Mouse (Mus musculus): ENCODE measurements around the gene Spns3. TPM values are rescaled to one million over a fixed set of nuclear protein-coding genes. Genes with fewer than 3 reads are reported as not detected.
"Not testable (repeated sequence)": the region's sequence is repeated elsewhere in the genome, so short reads cannot be mapped to it uniquely, and the experiment has no call there.

The Spns3 gene
- total RNA-seq, 2 experiments from 2014 or later: 4.3 to 4.7 TPM

GRCm38 (mm10) chr11:72560661-72561060, 10.4 kb upstream of the Spns3 start:
- no peak for ATAC-seq (ENCODE audit: poor library complexity, severe bottlenecking)

GRCm38 (mm10) chr11:72558155-72558554, 7.8 kb upstream of the Spns3 start:
- no peak for ATAC-seq (ENCODE audit: poor library complexity, severe bottlenecking)

GRCm38 (mm10) chr11:72556953-72557352, 6.6 kb upstream of the Spns3 start:
- ATAC-seq (ENCODE audit: poor library complexity, severe bottlenecking): no peak

GRCm38 (mm10) chr11:72556470-72556869, 6.2 kb upstream of the Spns3 start:
- ATAC-seq (ENCODE audit: poor library complexity, severe bottlenecking): no peak

- no peak for ATAC-seq (ENCODE audit: poor library complexity, severe bottlenecking)
These were observed 1.3 kb upstream of the Spns3 start for GRCm38 (mm10) chr11:72551531-72552105.

GRCm38 (mm10) chr11:72547181-72547580, 3.1 kb downstream of the Spns3 start:
- ATAC-seq (ENCODE audit: poor library complexity, severe bottlenecking): peak; percentile 55

- no peak for ATAC-seq (ENCODE audit: poor library complexity, severe bottlenecking)
These were observed 5.6 kb downstream of the Spns3 start for GRCm38 (mm10) chr11:72544716-72545115.

- ATAC-seq (ENCODE audit: poor library complexity, severe bottlenecking): not testable (repeated sequence)
These were observed 6.6 kb downstream of the Spns3 start for GRCm38 (mm10) chr11:72543692-72544091.

GRCm38 (mm10) chr11:72542586-72542985, 7.7 kb downstream of the Spns3 start:
- no peak for ATAC-seq (ENCODE audit: poor library complexity, severe bottlenecking)

GRCm38 (mm10) chr11:72541928-72542327, 8.4 kb downstream of the Spns3 start:
- no peak for ATAC-seq (ENCODE audit: poor library complexity, severe bottlenecking)

- ATAC-seq (ENCODE audit: poor library complexity, severe bottlenecking): peak; percentile 16; the same call in 1 of the 2 replicates
These were observed 9.9 kb downstream of the Spns3 start for GRCm38 (mm10) chr11:72540437-72540836.

- no peak for ATAC-seq (ENCODE audit: poor library complexity, severe bottlenecking)
These were observed 11.5 kb downstream of the Spns3 start for GRCm38 (mm10) chr11:72538811-72539210.

GRCm38 (mm10) chr11:72538037-72538755, 12.1 kb downstream of the Spns3 start:
- ATAC-seq (ENCODE audit: poor library complexity, severe bottlenecking): peak; percentile 89

GRCm38 (mm10) chr11:72537503-72537902, 12.8 kb downstream of the Spns3 start:
- no peak for ATAC-seq (ENCODE audit: poor library complexity, severe bottlenecking)

GRCm38 (mm10) chr11:72535519-72535918, 14.8 kb downstream of the Spns3 start:
- no peak for ATAC-seq (ENCODE audit: poor library complexity, severe bottlenecking)

GRCm38 (mm10) chr11:72532890-72533289, 17.4 kb downstream of the Spns3 start:
- no peak for ATAC-seq (ENCODE audit: poor library complexity, severe bottlenecking)

- ATAC-seq (ENCODE audit: poor library complexity, severe bottlenecking): no peak
These were observed 18.7 kb downstream of the Spns3 start for GRCm38 (mm10) chr11:72531632-72532031.

GRCm38 (mm10) chr11:72531144-72531543, 19.2 kb downstream of the Spns3 start:
- no peak for ATAC-seq (ENCODE audit: poor library complexity, severe bottlenecking)

GRCm38 (mm10) chr11:72526190-72526589, 24.1 kb downstream of the Spns3 start:
- ATAC-seq (ENCODE audit: poor library complexity, severe bottlenecking): no peak

GRCm38 (mm10) chr11:72523711-72524110, 26.6 kb downstream of the Spns3 start:
- no peak for ATAC-seq (ENCODE audit: poor library complexity, severe bottlenecking)

GRCm38 (mm10) chr11:72522616-72523041, 27.7 kb downstream of the Spns3 start:
- ATAC-seq (ENCODE audit: poor library complexity, severe bottlenecking): no peak
